ENCODE assay signal across 10 mouse cellular contexts in the genomic region with DNA sequence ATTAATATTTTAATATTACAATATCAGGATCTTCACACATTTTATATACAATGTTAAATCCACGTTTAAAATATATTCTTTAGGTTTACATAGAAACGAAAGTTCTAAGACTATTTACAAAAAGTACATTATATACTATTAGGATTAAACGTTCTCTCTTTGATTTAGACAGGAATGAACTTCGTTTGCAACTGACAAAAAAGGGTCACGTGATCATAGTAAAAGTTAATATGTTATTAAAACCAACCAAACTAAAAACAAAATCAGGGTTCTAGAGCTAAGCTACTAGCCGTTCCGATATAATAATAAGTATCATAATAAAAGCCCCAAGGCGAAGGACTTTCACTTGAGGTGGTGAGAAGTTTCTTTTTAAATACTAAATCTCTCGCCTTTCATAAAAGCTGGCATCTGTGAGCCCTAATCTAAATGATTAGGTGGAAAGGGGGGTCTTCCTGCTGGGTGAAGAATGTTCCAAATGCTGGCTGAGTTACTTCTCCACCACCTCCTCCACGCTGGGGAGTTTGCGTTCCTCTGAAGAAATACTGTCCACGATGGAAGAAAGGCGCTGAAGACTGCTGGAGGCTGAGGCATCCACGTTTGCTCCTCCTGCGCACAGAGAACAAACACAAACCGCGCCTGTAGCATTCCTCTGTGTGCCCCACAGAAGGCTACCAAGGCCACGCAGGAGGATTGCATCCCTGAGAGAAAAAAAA. TPM values are rescaled to one million over a fixed set of nuclear protein-coding genes. Genes with fewer than 3 reads are reported as not detected.
A peak's percentile ranks its signal among the peaks of the same experiment; 100 is the strongest.
DNase-seq lines count a peak whose midpoint lies in the region; ATAC-seq and TF ChIP-seq lines count a peak whose summit lies in the region.
"Had no signal": no experiment of that assay in that cellular context is flagged by ENCODE, and none has a peak within 500 bp of the region (broad histone marks: within the 10 kb centered on the region; RNA-seq: fewer than 3 reads in every experiment).

No protein-coding gene starts in this region.

- TF ChIP-seq POLR2A in heart, adult 2 months (IDR thresholded peaks at IDR 0.05; ENCODE audit: insufficient read depth, low read depth, low read length) = no peak

- no peaks in the 10 kb centered on the region for H3K79me2 ChIP-seq in heart, adult 2 months (replicated peaks; ENCODE audit: control insufficient read depth, insufficient read depth, low read length)

- TF ChIP-seq EP300 in heart, adult 2 months (IDR thresholded peaks at IDR 0.05; ENCODE audit: insufficient read depth, low read depth, low read length) = no peak

- H3K9ac ChIP-seq in heart, embryonic 12.5 days = peak overlapping the region; percentile 41
- no peak overlapping the region for H3K9ac ChIP-seq in heart, adult 2 months (ENCODE audit: low read depth, low read length)
- H3K9ac ChIP-seq in forebrain, embryonic 14.5 days (ENCODE audit: low read length) = peak overlapping the region; percentile 55

- H3K27ac ChIP-seq in heart, embryonic 12.5 days (ENCODE audit: poor library complexity, severe bottlenecking) = no peak overlapping the region
- no peak overlapping the region for H3K27ac ChIP-seq in heart, adult 2 months
- H3K27ac ChIP-seq in forebrain, embryonic 14.5 days (ENCODE audit: low read depth, low read length) = no peak overlapping the region
- H3K27ac ChIP-seq in midbrain, embryonic 10.5 days (replicated peaks) = peak overlapping the region; percentile 68

- peak overlapping the region; percentile 39 for H3K4me3 ChIP-seq in heart, embryonic 12.5 days
- H3K4me3 ChIP-seq in heart, adult 2 months = no peak overlapping the region
- H3K4me3 ChIP-seq in forebrain, embryonic 14.5 days (ENCODE audit: low read depth, low read length) = peak overlapping the region; percentile 27
- peak overlapping the region; percentile 37 for H3K4me3 ChIP-seq in midbrain, embryonic 10.5 days
- H3K4me3 ChIP-seq: erythroblast, embryonic 14.5 days had no signal

- H3K9me3 ChIP-seq in heart, embryonic 12.5 days (replicated peaks) = no peaks in the 10 kb centered on the region
- H3K9me3 ChIP-seq in forebrain, embryonic 14.5 days (replicated peaks; ENCODE audit: control insufficient read depth, low read length) = no peaks in the 10 kb centered on the region
- no peaks in the 10 kb centered on the region for H3K9me3 ChIP-seq in midbrain, embryonic 10.5 days (replicated peaks)

- intact Hi-C loops in heart, adult 2 months (cut with DNase I) = no loop called here

- H3K27me3 ChIP-seq in heart, embryonic 12.5 days (replicated peaks) = 0 out of 2 replicates have a peak, but pooled peaks cover 3% of the 10 kb centered on the region
- H3K27me3 ChIP-seq in heart, adult 2 months (ENCODE audit: control insufficient read depth, insufficient read depth, low read length) = no peaks in the 10 kb centered on the region
- H3K27me3 ChIP-seq in forebrain, embryonic 14.5 days (replicated peaks; ENCODE audit: control insufficient read depth, insufficient read depth, low read length) = no peaks in the 10 kb centered on the region
- H3K27me3 ChIP-seq in midbrain, embryonic 10.5 days (ENCODE audit: low read depth, poor library complexity, severe bottlenecking) = peaks cover 10% of the 10 kb centered on the region

- no peak for DNase-seq in heart, adult 2 months
- peak; percentile 27 for DNase-seq in ES-CJ7 (ENCODE audit: low read depth, low spot score)
- peak; percentile 43 for DNase-seq in forebrain, embryonic 14.5 days (ENCODE audit: low spot score)
- peak; percentile 32 for DNase-seq in midbrain, embryonic 10.5 days (ENCODE audit: low spot score)
- no peak for DNase-seq in adrenal gland, adult 2 months
- no peak for DNase-seq in urinary bladder, postnatal 25 days (ENCODE audit: low spot score)
- DNase-seq: thymus, postnatal 4 days had no signal

- peaks cover 9% of the 10 kb centered on the region; the same call in 1 of the 2 replicates for H3K4me1 ChIP-seq in heart, embryonic 12.5 days (replicated peaks)
- H3K4me1 ChIP-seq in heart, adult 2 months (ENCODE audit: control insufficient read depth, insufficient read depth, low read length) = no peaks in the 10 kb centered on the region
- no peaks in the 10 kb centered on the region for H3K4me1 ChIP-seq in forebrain, embryonic 14.5 days (ENCODE audit: control insufficient read depth, insufficient read depth, low read length)
- H3K4me1 ChIP-seq in midbrain, embryonic 10.5 days = peaks cover 26% of the 10 kb centered on the region

- TF ChIP-seq CTCF in heart, adult 2 months (IDR thresholded peaks at IDR 0.05) = no peak

- WGBS in heart, embryonic 12.5 days = 33% methylated on average over 18 of the region's 18 CpGs
- 29% methylated on average over 18 of the region's 18 CpGs for WGBS in heart, adult 2 months
- WGBS in forebrain, embryonic 14.5 days = 32% methylated on average over 18 of the region's 18 CpGs
- WGBS in midbrain, embryonic 10.5 days = 43% methylated on average over 18 of the region's 18 CpGs

- H3K4me2 ChIP-seq in heart, embryonic 12.5 days = peak overlapping the region; percentile 71
- peak overlapping the region; percentile 53 for H3K4me2 ChIP-seq in forebrain, embryonic 14.5 days (ENCODE audit: low read length)

- no peaks in the 10 kb centered on the region for H3K36me3 ChIP-seq in heart, embryonic 12.5 days
- no peaks in the 10 kb centered on the region for H3K36me3 ChIP-seq in heart, adult 2 months (ENCODE audit: control insufficient read depth, insufficient read depth, low read length)
- no peaks in the 10 kb centered on the region for H3K36me3 ChIP-seq in forebrain, embryonic 14.5 days (ENCODE audit: control insufficient read depth, insufficient read depth, low read length)
- no peaks in the 10 kb centered on the region for H3K36me3 ChIP-seq in midbrain, embryonic 10.5 days

- ATAC-seq in heart, embryonic 12.5 days (ENCODE audit: insufficient number of reproducible peaks, low FRiP score) = no peak
- peak; percentile 66 for ATAC-seq in forebrain, embryonic 14.5 days
- no peak for ATAC-seq in granulocyte monocyte progenitor cell, adult 5-6 weeks (replicated peaks; ENCODE audit: poor library complexity, severe bottlenecking)

RNA-seq across cellular contexts. Expression of a gene that starts 1.5 kb away (rescaled TPM):
- polyA plus RNA-seq in heart, embryonic 12.5 days (2016; fragmentation: Nextera tagmentation; extraction: Ambion mirVana) = 0.13 TPM in 1 of 2 replicates, not detected in the other
- total RNA-seq in heart, adult 2 months (2021) = not detected
- polyA plus RNA-seq in heart, adult 2 months (2012; rRNA removed) = not detected in 2 replicates
- not detected in 2 replicates for polyA plus RNA-seq in forebrain, embryonic 14.5 days (2014; fragmentation: Nextera tagmentation; extraction: Ambion mirVana)
- polyA plus RNA-seq in midbrain, embryonic 10.5 days (2016; fragmentation: Nextera tagmentation; extraction: Ambion mirVana) = not detected in 2 replicates
- total RNA-seq in adrenal gland, adult 2 months (2021) = not detected
- not detected in 2 replicates for polyA plus RNA-seq in adrenal gland, adult 2 months (2012; rRNA removed)
- not detected in 2 replicates for total RNA-seq in granulocyte monocyte progenitor cell, adult 5-6 weeks (2014; fragmentation: Nextera tagmentation)
- not detected in 2 replicates for total RNA-seq in granulocyte monocyte progenitor cell, adult 5-6 weeks (2017)
- polyA plus RNA-seq: erythroblast, embryonic 14.5 days had no signal

RNA-seq across cellular contexts. Expression of a gene that starts 7.1 kb away (rescaled TPM):
- polyA plus RNA-seq in heart, embryonic 12.5 days (2016; fragmentation: Nextera tagmentation; extraction: Ambion mirVana) = not detected in 2 replicates
- not detected for total RNA-seq in heart, adult 2 months (2021)
- polyA plus RNA-seq in heart, adult 2 months (2012; rRNA removed) = not detected in 2 replicates
- polyA plus RNA-seq in forebrain, embryonic 14.5 days (2014; fragmentation: Nextera tagmentation; extraction: Ambion mirVana) = not detected in 2 replicates
- polyA plus RNA-seq in midbrain, embryonic 10.5 days (2016; fragmentation: Nextera tagmentation; extraction: Ambion mirVana) = 2.8 and 3.3 TPM in 2 replicates
- not detected for total RNA-seq in adrenal gland, adult 2 months (2021)
- polyA plus RNA-seq in adrenal gland, adult 2 months (2012; rRNA removed) = not detected in 2 replicates
- total RNA-seq in granulocyte monocyte progenitor cell, adult 5-6 weeks (2014; fragmentation: Nextera tagmentation) = not detected in 2 replicates
- not detected in 2 replicates for total RNA-seq in granulocyte monocyte progenitor cell, adult 5-6 weeks (2017)
- polyA plus RNA-seq: erythroblast, embryonic 14.5 days had no signal

Comparison
In these comparisons a context has a peak if more than half of its experiments do, and no peak if none do; other contexts are left out.
1. DNase-seq: peak in ES-CJ7 (single experiment), forebrain, embryonic 14.5 days (single experiment) and midbrain, embryonic 10.5 days (single experiment); none in heart, adult 2 months (0 of 2), adrenal gland, adult 2 months (single experiment) and urinary bladder, postnatal 25 days (single experiment).